Mouse (Mus musculus) small intestine, adult 2 months (tissue): Measurements from ENCODE around the gene Usp18.

ENCODE experiments used
- CTCF ChIP-seq: fragments of 200-500 bp; IDR thresholded peaks from 2 replicates; pipeline ENCODE4 v1.5.1; 2012; ENCODE audit warnings: low read depth, mild to moderate bottlenecking, control low read depth, inconsistent platforms, low read length, moderate library complexity, mixed read lengths; ENCODE audit not compliant: insufficient replicate concordance, insufficient read length; ENCODE audit errors: extremely low read depth
- POLR2A ChIP-seq: fragments of 200-500 bp; IDR thresholded peaks from 2 replicates; pipeline ENCODE4 v1.6.1; 2012; ENCODE audit warnings: low read depth, mild to moderate bottlenecking, control low read depth, inconsistent platforms, low read length, moderate library complexity

GRCm38 (mm10) chr6:121236386-121236785, 9.3 kb upstream of the Usp18 start:
- TF ChIP-seq CTCF = no peak
- TF ChIP-seq POLR2A = no peak
